Mouse (Mus musculus): Measurements from ENCODE around the gene Syngr4.

Gene Syngr4

DNA sequence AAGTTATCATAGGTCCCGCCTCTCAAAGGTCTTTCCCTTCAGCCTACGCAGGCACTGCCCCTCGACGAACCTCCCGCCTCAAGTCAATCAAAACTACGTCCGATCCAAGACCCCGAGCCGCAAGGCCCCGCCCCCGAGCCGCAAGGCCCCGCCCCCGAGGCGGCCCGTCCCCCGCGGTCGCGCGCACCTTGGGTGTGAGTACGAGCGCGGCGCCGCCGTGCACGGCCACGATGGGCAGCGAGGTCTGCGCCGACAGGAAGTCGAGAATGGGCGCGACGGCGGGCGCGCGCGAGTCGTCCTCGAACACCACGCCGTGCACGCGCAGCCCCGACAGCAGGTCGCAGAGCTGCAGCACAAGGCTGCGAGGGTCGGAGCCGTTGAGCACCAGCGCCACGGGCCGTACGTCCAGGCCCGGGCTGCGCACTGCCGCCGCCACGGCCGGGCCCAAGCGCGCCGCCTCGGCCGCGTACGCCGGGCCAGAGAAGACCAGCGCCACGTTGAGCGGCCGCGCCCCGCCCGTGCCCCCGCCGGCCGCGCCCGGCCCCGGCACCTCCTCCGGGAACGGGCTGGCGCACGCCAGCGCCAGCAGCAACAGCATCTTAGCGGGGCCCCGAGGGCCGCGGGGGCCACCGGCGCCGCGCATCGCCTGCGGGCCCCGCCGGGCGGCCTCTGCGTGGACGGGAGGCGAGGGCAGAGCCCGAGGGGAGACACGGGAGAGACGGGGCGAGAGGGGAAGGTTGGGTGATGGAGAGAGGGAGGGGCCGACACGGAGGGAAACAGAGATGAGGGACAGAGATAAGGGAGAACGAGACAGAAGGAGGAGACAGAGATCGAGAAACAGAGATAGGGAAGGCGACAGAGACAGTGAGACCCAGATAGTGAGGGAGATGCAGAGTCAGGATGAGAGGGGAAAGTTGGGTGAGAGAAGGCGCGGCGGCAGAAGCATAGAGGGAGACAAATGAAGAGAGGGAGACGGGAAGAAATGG lies 30.3 kb downstream of the Syngr4 start:
- peak; percentile 89 for DNase-seq

DNA sequence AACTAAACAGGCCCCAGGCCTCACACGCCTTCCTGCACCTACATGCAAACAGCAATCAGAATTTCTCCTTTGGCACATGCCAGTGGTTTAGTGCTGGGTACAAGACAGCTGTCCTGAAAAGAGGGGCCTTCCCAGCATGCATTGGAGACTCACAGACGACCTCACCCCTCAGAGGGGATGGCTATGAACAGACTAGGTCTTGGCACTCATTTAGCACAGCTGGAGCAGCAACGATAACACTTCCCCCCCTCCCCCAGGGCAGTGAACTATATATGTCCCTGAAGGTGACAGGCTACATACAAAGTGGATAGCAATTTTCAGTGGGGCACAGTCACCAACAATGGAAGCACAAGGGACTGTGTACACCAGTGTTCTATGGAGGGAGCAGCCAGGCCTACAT lies 32.1 kb downstream of the Syngr4 start:
- no peak for DNase-seq

DNA sequence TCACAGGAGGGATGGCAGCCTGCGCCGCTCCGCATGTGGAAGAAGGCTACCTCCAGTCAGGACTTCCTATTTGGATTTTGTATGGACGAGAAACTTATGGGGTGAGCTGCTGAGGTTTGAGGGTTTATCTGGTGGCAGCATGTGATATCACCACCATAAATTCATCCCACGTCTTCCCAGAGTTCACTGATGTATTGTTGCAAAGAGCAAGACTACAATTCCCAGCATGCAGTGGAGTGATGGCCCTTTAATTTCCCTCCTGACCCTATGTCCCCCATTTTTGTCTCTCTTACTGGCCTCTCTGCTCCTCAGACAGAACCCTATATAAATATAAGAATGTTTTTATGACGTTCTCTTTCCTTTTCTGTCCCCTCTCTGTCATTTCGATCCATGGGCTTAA lies 33.7 kb downstream of the Syngr4 start:
- no peak for DNase-seq

DNA sequence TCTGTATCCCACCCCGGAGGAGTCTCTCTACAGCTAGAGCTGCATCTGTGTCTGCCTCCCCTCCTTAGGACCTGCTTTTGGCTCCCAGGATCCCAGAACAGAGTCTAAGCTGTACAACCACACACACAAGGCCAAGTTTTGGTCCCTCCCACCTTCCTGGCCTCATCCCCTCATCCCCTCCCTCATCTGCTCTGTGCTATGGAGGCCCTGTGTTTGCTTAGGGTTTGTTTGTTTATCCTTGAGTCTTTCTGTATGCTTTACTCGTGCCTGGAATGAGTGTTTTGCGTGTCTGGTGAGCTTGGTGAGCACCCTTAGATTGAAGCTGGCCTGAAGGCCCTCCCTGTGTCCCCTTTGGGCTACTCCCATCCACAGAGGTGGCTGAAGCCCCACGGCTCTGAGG lies 37.5 kb downstream of the Syngr4 start:
- DNase-seq: no peak

DNA sequence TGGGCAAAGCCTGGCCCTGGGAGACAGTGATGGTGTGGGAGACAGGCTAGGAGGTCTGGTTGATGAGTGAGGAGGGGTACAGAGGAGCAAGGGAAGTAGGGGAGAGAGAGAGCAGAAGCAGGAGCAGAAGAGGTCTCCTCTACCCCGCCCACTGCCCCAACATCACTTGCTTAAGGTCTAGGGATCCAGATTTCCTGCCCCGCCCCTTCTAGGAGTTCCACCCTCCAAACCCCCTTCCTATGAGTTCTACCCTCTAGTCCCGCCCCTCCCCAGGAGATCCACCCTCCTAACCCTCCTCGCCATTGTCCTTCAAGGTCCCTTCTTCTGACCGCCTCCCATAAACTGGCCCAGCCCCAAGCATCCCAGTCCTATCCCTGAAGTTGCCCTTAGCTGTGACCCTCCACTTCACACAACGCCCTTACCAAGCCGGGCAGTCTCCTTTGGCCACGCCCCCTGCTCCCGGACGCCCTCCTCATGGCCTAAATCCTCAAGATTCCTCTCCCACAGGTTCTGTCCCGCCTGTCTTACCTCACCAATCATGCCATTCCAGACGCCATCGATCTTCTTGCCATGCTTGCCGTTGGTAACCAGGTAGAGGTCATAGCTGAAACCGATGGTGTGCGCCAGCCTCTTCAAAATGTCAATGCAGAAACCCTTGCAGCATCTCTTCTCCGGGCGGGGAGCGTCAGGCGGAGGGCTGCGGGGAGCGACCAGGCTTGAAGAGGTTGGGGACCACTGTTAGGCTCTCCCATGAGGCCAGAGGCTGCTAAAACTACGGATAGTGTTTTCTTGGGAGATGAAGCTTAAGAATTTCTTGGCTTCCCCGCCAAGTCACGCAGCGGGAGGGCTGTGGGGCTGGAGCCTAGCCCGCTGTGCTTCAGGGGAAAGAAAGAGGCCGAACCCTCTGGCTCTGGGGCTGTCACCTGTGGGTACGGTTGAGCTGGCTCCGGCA lies 39.3 kb downstream of the Syngr4 start:
- no peak for DNase-seq

DNA sequence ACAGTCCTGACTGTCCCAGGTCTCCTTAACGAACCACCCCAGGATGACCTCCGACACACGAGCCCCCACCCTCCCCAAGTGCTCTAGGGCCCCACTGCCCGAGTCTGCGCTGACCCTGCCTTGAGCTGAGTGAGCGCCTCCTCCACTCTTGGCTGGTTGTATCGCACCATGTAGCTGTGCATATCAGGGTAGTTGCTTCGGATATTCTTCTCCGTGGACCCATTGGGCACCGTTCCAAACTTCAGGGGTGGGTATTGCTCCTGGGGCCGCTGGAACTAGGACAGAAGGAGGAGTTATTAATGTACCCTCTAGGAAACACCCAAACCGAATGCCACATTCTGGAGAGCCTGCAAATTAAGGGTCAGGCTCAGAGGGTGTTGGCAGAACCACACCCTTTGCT lies 43.4 kb downstream of the Syngr4 start:
- no peak for DNase-seq

DNA sequence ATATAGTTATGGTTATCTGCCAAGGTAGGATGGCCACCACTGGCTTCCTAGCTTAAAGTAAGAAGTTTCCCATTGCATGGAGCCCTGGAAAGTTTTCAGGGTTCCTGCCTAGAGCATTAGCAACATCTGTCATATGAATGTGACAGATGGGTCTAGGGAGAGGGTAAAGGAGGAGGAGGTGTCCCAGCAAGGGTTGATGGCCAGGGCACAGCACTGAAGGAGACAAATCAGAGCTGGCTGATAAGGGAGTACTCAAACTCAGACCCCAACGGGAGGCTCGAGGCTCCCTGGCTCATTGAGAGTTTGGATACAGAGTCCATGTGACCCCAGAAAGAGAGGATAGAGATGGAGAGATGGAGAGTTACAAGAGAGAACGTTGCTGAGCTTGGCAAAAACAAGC lies 45.9 kb downstream of the Syngr4 start:
- DNase-seq: no peak

DNA sequence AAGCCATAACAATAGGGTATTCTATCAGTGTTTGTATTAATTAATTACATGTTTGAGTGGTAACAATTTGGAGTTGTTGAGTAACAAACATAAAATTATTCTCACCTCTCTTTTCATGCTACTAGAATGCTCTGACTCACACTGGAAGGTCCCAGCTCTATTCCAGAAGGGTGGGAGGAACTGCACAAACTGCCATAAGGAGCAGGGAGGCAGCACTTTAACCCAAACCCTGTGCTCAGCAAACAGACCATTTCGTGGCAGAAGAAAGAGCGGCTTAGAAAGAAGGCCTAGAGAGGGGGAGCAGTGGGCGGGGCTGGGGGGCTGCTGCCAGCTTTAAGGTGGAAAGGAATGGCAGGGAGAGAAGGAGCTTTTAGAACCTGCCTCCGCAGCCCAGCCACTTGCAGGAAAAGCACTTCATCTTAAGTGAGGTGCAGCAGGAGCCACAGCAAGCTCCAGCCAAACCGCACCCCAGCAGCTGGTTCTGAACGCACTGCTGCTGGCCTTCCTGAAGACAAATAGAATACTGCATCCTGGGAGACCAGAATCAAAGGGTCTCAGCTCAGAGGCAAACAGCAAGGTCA lies 48.0 kb downstream of the Syngr4 start:
- no peak for DNase-seq

DNA sequence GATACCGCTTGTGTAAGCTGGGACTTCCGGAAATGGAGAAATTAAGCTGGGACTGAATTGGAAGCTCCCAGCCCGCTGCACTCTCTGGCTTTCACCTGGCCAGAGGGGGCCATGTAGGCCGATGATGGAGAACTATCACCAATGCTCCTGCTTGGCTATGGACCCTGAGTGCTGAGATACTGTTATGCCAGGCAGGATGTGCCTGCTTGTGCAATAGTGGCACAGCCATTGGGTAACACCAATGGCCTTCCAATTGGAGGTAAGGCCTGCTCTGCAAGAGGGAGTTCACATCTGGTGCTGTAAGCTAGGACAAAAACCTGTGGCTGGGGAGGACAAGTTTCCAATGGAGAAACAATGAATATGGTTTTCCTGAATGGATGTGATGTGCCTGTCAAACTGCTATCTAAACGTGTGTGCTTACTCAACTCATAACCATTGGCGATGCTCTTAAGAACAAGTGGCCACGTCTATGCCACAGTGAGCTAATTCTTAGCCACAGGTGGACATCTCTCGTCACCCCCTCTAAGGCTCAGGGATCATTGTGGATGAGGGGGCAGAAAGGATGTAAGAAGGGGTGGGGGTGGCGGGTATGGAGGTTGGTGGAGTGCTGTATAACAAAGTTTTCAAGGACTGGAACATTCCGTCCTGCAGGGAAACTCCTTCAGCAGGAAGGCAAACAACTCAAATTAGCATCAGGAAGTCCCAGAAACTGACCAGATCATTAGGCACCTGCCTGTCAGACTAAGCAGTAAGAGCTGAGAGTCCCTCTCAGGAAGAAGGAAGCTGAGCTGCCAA lies 53.4 kb downstream of the Syngr4 start:
- DNase-seq: no peak

Measured in layer of hippocampus, adult 9-11 months (tissue).